Mouse (Mus musculus) heart, postnatal 36 days (tissue): ENCODE results near the gene Coq8a. TPM values are rescaled to one million over a fixed set of nuclear protein-coding genes. Genes with fewer than 3 reads are reported as not detected.
A peak's percentile ranks its signal among the peaks of the same experiment; 100 is the strongest.

Experiments used
- DNase-seq, 2 experiments: peaks; one replicate each; pipeline ENCODE4 v3.0.0; 2021 to 2022
- intact Hi-C: fragments of 180-260 bp; cut with DNase I; formaldehyde crosslinking; loops from one replicate; pipeline ENCODE4 v1.15.1; 2025
- total RNA-seq, 2 experiments: library from RNA; stranded (reverse); gene quantifications; 2 replicates each; pipeline ENCODE4 v1.2.3; 2021

Coq8a gene
- 100 to 1,000 TPM; 909 to 953 TPM for total RNA-seq

DNA sequence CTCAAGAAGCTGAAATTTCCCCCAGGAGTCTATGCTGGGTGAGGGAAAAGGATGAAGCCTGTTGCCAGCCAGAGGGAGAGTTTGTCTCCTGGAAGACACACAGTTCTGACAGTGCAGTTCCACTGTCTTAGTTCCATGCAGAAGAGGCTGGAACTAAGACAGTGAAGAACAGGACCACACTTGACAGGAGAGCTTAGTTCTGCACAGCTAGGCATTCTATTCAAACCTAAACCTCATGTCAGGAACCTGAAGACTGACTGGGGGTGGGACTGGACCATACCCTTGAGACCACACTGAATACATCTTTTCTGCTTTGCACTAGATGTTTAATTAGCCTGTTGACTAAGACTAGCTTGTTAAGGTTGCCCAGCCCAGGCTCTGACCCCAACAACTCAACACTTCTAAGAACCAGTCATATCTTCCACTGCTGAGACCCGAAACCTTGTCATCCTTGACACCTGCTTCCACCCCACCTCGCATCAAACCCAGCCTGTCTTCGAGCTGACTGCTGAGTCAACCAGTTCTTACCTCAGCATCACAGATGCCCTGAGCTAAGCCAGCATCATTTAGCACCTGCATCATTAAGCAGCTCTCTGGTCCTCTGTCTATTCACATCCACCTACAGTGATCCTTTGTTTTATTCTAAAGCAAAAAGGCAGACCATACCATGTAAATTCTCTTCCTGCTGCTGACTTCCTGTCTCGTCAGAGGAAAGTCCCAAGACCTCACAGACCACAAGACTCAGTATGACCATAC lies at the start of gene Coq8a:
Coq8a (minus strand) TSS at position 644 of the 756 bp plus-strand sequence.
- DNase-seq = no peak
- intact Hi-C loops = no loop called here

GRCm38 (mm10) chr1:180248593-180249146 lies 49.3 kb upstream of the Coq8a start:
- DNase-seq = no peak
- intact Hi-C loops = no loop called here

DNA sequence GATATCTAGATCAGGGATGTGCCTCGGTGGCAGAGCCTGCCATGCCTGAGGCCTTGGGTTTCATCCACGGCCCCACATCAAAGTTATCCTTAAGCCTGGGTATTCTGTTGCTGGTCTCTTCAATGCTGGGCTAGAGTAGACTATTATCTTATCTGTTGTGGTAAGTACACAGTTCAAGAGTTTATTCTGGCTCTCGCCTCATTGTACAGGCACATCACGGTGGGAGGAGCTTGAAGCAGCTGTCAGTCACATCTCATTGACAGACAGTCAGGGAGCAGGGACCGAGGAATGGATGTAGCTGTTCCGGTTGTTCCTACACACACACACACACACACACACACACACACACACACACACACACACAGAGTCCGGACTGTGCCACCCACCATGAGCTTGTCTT lies 48.5 kb upstream of the Coq8a start:
- DNase-seq = no peak
- intact Hi-C loops = no loop called here

- intact Hi-C loops = no loop called here
- no peak for DNase-seq
These were observed 46.5 kb upstream of the Coq8a start for GRCm38 (mm10) chr1:180245741-180246507.

- DNase-seq = no peak
- intact Hi-C loops = no loop called here
These were observed 32.3 kb upstream of the Coq8a start for GRCm38 (mm10) chr1:180231729-180232128.

DNA sequence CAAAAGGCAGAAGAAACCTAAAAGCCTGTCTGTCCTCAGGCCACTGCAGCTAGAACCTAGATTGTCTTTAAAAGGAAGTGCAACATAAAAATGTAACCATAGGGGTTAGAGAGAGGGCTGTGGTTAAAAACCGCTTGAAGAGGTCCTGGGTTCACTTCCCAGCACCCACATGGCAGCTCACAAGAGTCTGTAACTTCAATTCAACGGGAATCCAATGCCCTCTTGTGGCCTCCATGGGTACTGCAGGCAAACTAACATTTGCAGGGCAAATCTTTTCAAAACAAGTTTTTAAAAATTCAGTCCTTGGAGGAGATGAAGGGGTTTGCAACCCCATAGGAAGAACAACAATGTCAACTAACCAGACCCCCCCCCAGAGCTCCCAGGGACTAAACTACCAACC lies 31.2 kb upstream of the Coq8a start:
- peak; percentile 17 to 49 for DNase-seq
- intact Hi-C loops = no loop called here

DNA sequence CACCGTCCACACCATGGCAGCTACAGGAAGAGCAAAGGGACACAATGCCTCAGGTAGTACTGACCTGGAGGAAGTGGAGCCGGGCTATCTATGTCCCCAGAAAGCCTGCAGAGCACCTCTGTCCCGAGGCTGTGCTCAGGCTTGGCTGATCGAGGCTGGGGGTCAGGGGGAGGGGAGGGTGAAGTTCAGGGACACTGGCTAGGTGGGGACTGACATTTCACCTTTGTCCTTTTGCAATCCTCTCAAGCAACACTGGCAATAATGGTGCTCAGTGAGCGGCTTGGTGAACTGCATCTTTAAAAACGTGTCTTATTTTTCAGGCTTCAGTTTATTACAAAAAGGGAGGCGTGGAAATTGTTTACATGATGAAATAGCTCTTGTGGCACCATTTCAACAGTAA lies 30.5 kb upstream of the Coq8a start:
- DNase-seq = no peak
- intact Hi-C loops = no loop called here

- DNase-seq = no peak
- intact Hi-C loops = no loop called here
These were observed 29.5 kb upstream of the Coq8a start for GRCm38 (mm10) chr1:180228854-180229253.

- intact Hi-C loops = no loop called here
- no peak for DNase-seq
These were observed 27.4 kb upstream of the Coq8a start for GRCm38 (mm10) chr1:180226766-180227165.

- no peak for DNase-seq
- intact Hi-C loops = no loop called here
These were observed 26.9 kb upstream of the Coq8a start for GRCm38 (mm10) chr1:180226221-180226713.

DNA sequence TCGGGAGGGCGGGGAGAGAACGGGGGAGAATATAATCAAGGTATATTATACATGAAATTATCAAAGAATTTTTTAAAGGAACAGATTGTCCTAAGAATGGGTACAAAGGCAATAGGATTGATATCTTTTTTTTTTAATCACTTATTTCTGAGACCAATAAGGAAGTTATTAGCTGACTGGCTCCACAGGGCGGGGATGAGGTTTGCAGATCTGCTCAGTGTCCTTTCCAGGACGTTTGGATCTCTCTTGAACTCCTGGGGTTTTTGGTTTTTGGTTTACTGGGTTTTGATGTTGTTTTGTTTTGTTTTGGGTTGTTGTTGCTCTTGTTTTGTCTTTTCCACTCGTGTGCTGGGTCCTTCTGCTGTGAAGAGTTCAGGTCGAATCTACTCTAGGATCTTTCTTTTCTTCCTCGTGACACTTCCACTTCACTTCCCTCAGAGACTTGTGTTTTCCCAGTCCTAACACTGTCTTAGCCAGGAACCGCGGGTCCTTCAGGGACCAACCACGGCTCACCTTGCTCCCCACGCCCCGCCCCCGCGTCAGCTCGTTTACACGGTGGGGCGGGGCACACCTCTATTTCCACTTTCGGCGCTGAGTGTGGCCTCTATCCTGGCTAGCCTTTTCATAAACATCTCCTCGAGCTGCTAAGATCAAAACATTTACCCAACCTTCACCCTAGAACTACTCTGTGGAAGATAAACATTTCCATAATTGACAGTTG lies 26.3 kb upstream of the Coq8a start:
- DNase-seq = peak; percentile 48 to 59
- intact Hi-C loops = no loop called here

- intact Hi-C loops = no loop called here
- no peak for DNase-seq
These were observed 22.6 kb upstream of the Coq8a start for GRCm38 (mm10) chr1:180222007-180222406.

DNA sequence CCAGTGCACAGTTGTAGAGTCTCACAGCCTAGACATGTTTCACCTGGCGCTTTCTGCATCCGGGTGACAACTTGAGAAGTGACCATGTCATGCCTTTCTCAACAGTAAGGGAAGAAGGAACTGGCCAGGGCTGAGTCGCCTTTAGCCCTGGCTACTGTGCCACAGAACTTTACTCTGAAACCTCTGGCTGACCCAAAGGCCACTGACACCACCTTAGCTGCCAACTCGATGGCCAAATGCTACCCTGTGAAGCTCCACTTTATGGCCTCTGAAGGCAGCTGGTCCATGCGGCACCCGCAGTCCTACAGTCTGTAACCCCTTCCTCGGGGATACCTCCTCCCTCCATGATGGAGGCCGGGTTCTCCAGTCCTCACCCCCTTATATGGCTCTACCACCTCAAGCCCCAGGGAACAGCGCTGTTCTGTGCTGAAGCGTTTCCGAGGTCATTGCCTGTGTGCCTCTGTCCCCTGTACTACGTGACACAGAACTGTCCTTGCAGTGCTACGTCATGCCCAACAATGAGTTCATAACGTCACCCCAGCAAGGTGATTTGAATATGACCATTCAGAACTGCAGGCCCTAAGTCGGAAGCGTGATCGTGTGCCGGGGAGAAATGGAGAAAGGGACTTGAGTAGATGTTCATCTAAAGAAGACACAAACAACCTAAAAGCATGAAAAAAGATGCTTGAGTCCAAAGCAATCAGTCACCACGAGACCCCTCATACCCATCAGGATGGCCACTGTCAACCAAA lies 21.6 kb upstream of the Coq8a start:
- no peak for DNase-seq
- intact Hi-C loops = no loop called here

GRCm38 (mm10) chr1:180216541-180217276 lies 17.3 kb upstream of the Coq8a start:
- DNase-seq = no peak
- intact Hi-C loops = no loop called here

DNA sequence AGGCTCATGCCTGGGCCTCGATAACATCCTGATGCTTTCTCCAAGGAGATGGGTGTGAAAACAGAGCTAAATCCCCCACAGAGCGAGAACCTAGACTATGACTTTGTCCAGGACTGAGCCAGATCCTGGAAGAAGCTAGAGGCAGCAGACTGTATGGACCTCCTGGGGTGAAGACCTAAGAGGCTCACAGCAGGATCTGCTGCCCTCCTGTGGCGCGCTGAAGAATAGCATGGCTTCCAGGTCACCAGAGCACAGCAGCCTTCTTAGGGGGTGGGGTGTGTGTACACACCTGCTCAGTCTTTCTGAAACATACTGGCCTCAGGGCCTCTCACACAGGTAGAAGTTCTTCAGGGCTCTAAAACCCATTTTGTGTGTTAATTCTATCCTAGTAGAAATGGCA lies 15.6 kb upstream of the Coq8a start:
- DNase-seq = peak; percentile 70
- intact Hi-C loops = loop anchor here (1.0 to 2.0 kb wide), 2 partner anchors 40 to 356 kb away; no protein-coding TSS in a partner anchor

DNA sequence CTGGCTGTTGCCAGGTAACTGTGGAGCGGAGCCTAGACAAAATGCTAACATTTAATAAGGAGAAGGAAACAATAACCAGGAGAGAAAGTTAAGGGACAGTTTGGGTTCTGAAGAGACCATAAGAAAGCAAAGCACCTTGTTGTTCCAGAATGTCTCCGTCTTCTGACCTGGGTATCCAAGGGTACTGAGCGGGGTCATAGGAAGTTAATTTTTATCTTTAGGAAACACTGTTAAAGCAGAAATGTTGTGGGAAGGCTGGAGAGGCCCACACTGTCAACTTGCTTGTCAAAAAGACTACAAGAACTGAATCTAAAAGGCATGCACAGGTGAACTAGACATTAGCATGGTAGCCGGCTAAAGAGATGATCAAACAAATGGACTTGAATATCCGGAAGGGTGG lies 13.5 kb upstream of the Coq8a start:
- no peak for DNase-seq
- intact Hi-C loops = no loop called here

GRCm38 (mm10) chr1:180210781-180211271 lies 11.4 kb upstream of the Coq8a start:
- no peak for DNase-seq
- intact Hi-C loops = no loop called here

- intact Hi-C loops = no loop called here
- DNase-seq = no peak
These were observed 10.6 kb upstream of the Coq8a start for GRCm38 (mm10) chr1:180210031-180210432.

- intact Hi-C loops = no loop called here
- DNase-seq = no peak
These were observed 9.0 kb upstream of the Coq8a start for GRCm38 (mm10) chr1:180208370-180208769.
